Mouse (Mus musculus) Muller cell, postnatal 12 days (primary cell): ENCODE measurements at regions not wholly inside any gene's neighbourhood (a gene's known extent, or its start where the extent isn't known, plus 50 kb on each side); places are given as distances from the start of the nearest gene placed in this dataset.

Experiments
- DNase-seq: peaks from one replicate; pipeline ENCODE4 v3.0.0-alpha.2; 2015; ENCODE audit errors: inconsistent ontology term

- no peak for DNase-seq
Observed at GRCm38 (mm10) chr12:92152922-92153235, 303.9 kb upstream of the Sel1l start.

GRCm38 (mm10) chr12:92152043-92152921, 303.3 kb upstream of the Sel1l start:
- DNase-seq = peak; percentile 71

GRCm38 (mm10) chr12:92137539-92137938, 288.6 kb upstream of the Sel1l start:
- DNase-seq = no peak

- DNase-seq = no peak
Observed at GRCm38 (mm10) chr12:92127648-92128047, 278.7 kb upstream of the Sel1l start.

GRCm38 (mm10) chr12:92120164-92120815, 271.3 kb upstream of the Sel1l start:
- no peak for DNase-seq

- DNase-seq = peak; percentile 24
Observed at GRCm38 (mm10) chr12:92109615-92110014, 260.7 kb upstream of the Sel1l start.

GRCm38 (mm10) chr12:92100080-92100479, 251.1 kb upstream of the Sel1l start:
- no peak for DNase-seq

- no peak for DNase-seq
Observed at GRCm38 (mm10) chr12:92092794-92093365, 243.9 kb upstream of the Sel1l start.

GRCm38 (mm10) chr12:92073209-92073608, 224.3 kb upstream of the Sel1l start:
- DNase-seq = no peak

GRCm38 (mm10) chr12:92062731-92063130, 213.8 kb upstream of the Sel1l start:
- DNase-seq = no peak

GRCm38 (mm10) chr12:92040481-92040880, 191.5 kb upstream of the Sel1l start:
- DNase-seq = peak; percentile 26

- no peak for DNase-seq
Observed at GRCm38 (mm10) chr12:92029192-92029591, 180.2 kb upstream of the Sel1l start.

GRCm38 (mm10) chr12:92028354-92028753, 179.4 kb upstream of the Sel1l start:
- no peak for DNase-seq

GRCm38 (mm10) chr12:92024461-92025218, 175.7 kb upstream of the Sel1l start:
- no peak for DNase-seq

GRCm38 (mm10) chr12:92019593-92020224, 170.8 kb upstream of the Sel1l start:
- no peak for DNase-seq

- DNase-seq = no peak
Observed at GRCm38 (mm10) chr12:92015373-92015772, 166.4 kb upstream of the Sel1l start.

- DNase-seq = no peak
Observed at GRCm38 (mm10) chr12:92013979-92014378, 165.0 kb upstream of the Sel1l start.

GRCm38 (mm10) chr12:92013244-92013643, 164.3 kb upstream of the Sel1l start:
- DNase-seq = peak; percentile 33

- no peak for DNase-seq
Observed at GRCm38 (mm10) chr12:92004391-92005094, 155.6 kb upstream of the Sel1l start.

- DNase-seq = no peak
Observed at GRCm38 (mm10) chr12:91999031-91999430, 150.1 kb upstream of the Sel1l start.

- peak; percentile 66 for DNase-seq
Observed at GRCm38 (mm10) chr12:91997404-91997803, 148.4 kb upstream of the Sel1l start.
